Mouse (Mus musculus) forebrain, embryonic 14.5 days (tissue): ENCODE results near the gene Ddi2. TPM values are rescaled to one million over a fixed set of nuclear protein-coding genes. Genes with fewer than 3 reads are reported as not detected.
A peak's percentile ranks its signal among the peaks of the same experiment; 100 is the strongest.

Experiments used
- ATAC-seq: fragments of 200-750 bp; cut with Nextera tagmentation; 2 replicates; pipeline ENCODE4 v1.8.0; 2017; ENCODE audit warnings: mild to moderate bottlenecking, moderate library complexity
- DNase-seq: peaks from one replicate; pipeline ENCODE4 v3.0.0-alpha.2; 2015; ENCODE audit warnings: low spot score
- H3K27ac ChIP-seq: fragments of 300-500 bp; sonication (generic); 2 replicates; pipeline ENCODE4 v1.5.1; 2014; ENCODE audit warnings: low read depth, mild to moderate bottlenecking, control low read depth, low read length, moderate library complexity
- H3K27me3 ChIP-seq: fragments of 300-500 bp; sonication (generic); replicated peaks from 2 replicates; pipeline ENCODE4 v1.6.1; 2014; ENCODE audit warnings: low read length, control low read depth, mixed read lengths; ENCODE audit not compliant: control insufficient read depth, insufficient read depth
- H3K36me3 ChIP-seq: fragments of 300-500 bp; sonication (generic); 2 replicates; pipeline ENCODE4 v1.6.1; 2014; ENCODE audit warnings: low read length, control low read depth; ENCODE audit not compliant: control insufficient read depth, insufficient read depth
- H3K4me1 ChIP-seq: fragments of 300-500 bp; sonication (generic); 2 replicates; pipeline ENCODE4 v1.6.1; 2014; ENCODE audit warnings: antibody characterized with exemption, low read length, control low read depth; ENCODE audit not compliant: control insufficient read depth, insufficient read depth
- H3K4me2 ChIP-seq: fragments of 300-500 bp; sonication (generic); 2 replicates; pipeline ENCODE4 v1.6.1; 2014; ENCODE audit warnings: mild to moderate bottlenecking, control low read depth, low read length
- H3K4me3 ChIP-seq: fragments of 300-500 bp; sonication (generic); 2 replicates; pipeline ENCODE4 v1.5.1; 2014; ENCODE audit warnings: low read depth, low read length, control low read depth
- H3K9ac ChIP-seq: fragments of 300-500 bp; sonication (generic); 2 replicates; pipeline ENCODE4 v1.6.1; 2014; ENCODE audit warnings: mild to moderate bottlenecking, low read length, control low read depth, moderate library complexity
- H3K9me3 ChIP-seq: fragments of 300-500 bp; sonication (generic); replicated peaks from 2 replicates; pipeline ENCODE4 v1.6.1; 2016; ENCODE audit warnings: low read length, control low read depth, mixed read lengths; ENCODE audit not compliant: control insufficient read depth
- WGBS: fragments of 180-500 bp; shearing (Covaris S2); extraction: QIAGEN DNeasy Blood & Tissue Kit; methylation state at CpG from one replicate; pipeline ENCODE4 v1.1.7; 2014; 5-methylcytosine and 5-hydroxymethylcytosine counted together
- polyA plus RNA-seq: library from polyadenylated mRNA; unstranded; fragments of >200 nt; fragmentation: Nextera tagmentation; extraction: Ambion mirVana; gene quantifications from 2 replicates; pipeline ENCODE4 v1.2.1, GENCODE M21; 2014

Ddi2 gene
- polyA plus RNA-seq, 1 experiment from 2014 or later: 6.7 TPM

GRCm38 (mm10) chr4:141749557-141749956, 26.3 kb upstream of the Ddi2 start:
- Histone ChIP-seq H3K4me1 (no peaks in the 10 kb centered on the region), H3K36me3 (no peaks in the 10 kb centered on the region), H3K4me3 (no peak overlapping the region), H3K4me2 (no peak overlapping the region), H3K9ac (no peak overlapping the region), H3K27me3 (no peaks in the 10 kb centered on the region), H3K9me3 (no peaks in the 10 kb centered on the region), H3K27ac (no peak overlapping the region)
- ATAC-seq (no peak), DNase-seq (no peak)
- 50% methylated on average over 11 of the region's 11 CpGs for WGBS

GRCm38 (mm10) chr4:141746578-141747346, 23.5 kb upstream of the Ddi2 start, which contains the start of gene Agmat:
TSS of gene Agmat (plus strand) at chr4:141746672.
- Histone ChIP-seq H3K9me3 (no peaks in the 10 kb centered on the region), H3K36me3 (no peaks in the 10 kb centered on the region), H3K9ac (no peak within 1 kb of the TSS), H3K27ac (no peak within 1 kb of the TSS), H3K4me3 (no peak within 1 kb of the TSS), H3K4me1 (no peaks in the 10 kb centered on the region), H3K4me2 (no peak within 1 kb of the TSS), H3K27me3 (no peaks in the 10 kb centered on the region)
- ATAC-seq: no peak
- no peak for DNase-seq
- 25% methylated on average over 25 of the region's 25 CpGs for WGBS

- ATAC-seq (no peak), DNase-seq (no peak)
- no peak overlapping the region for H3K4me3 ChIP-seq
- H3K9me3 ChIP-seq: no peaks in the 10 kb centered on the region
- no peaks in the 10 kb centered on the region for H3K27me3 ChIP-seq
- WGBS: 82% methylated on average over 4 of the region's 4 CpGs
- H3K4me2 ChIP-seq: no peak overlapping the region
- H3K27ac ChIP-seq: no peak overlapping the region
- H3K9ac ChIP-seq: no peak overlapping the region
- H3K4me1 ChIP-seq: no peaks in the 10 kb centered on the region
- H3K36me3 ChIP-seq: no peaks in the 10 kb centered on the region
Measured at GRCm38 (mm10) chr4:141742381-141742780, 19.2 kb upstream of the Ddi2 start.

- DNase-seq: no peak
Measured at GRCm38 (mm10) chr4:141741856-141742255, 18.6 kb upstream of the Ddi2 start.

DNA sequence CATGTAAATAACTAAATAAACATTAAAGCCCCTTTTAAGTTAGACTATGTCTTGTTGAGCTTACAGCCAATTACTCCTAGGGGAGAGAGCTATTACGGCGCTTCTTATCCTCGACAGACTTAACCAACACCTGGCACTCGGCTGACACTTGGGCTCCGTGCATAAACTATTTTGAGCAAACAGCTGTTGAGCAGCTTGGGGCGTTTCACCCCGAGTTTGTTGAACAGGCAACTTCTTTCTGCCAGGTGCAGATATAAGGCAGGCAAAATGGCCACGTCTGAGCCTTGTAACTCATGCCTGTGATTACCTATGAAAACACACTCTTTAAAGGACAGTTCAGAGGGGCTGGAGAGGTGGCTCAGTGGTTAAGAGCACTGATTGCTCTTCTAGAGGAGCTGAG, 14.8 kb upstream of the Ddi2 start:
- H3K27ac ChIP-seq: no peak overlapping the region
- H3K9me3 ChIP-seq: no peaks in the 10 kb centered on the region
- no peak for DNase-seq
- H3K9ac ChIP-seq: no peak overlapping the region
- no peaks in the 10 kb centered on the region for H3K27me3 ChIP-seq
- H3K36me3 ChIP-seq: no peaks in the 10 kb centered on the region
- H3K4me1 ChIP-seq: no peaks in the 10 kb centered on the region
- WGBS: 71% methylated on average over 8 of the region's 8 CpGs
- H3K4me3 ChIP-seq: no peak overlapping the region
- H3K4me2 ChIP-seq: no peak overlapping the region
- ATAC-seq: no peak

More at GRCm38 (mm10) chr4:141741856-141742255, 18.6 kb upstream of the Ddi2 start:
- ATAC-seq: no peak
- WGBS: 63% methylated on average over 9 of the region's 9 CpGs
- H3K9ac ChIP-seq: no peak overlapping the region
- H3K4me2 ChIP-seq: no peak overlapping the region
- no peaks in the 10 kb centered on the region for H3K9me3 ChIP-seq
- H3K27ac ChIP-seq: no peak overlapping the region
- H3K4me3 ChIP-seq: no peak overlapping the region
- H3K36me3 ChIP-seq: no peaks in the 10 kb centered on the region
- no peaks in the 10 kb centered on the region for H3K4me1 ChIP-seq
- H3K27me3 ChIP-seq: no peaks in the 10 kb centered on the region

- Histone ChIP-seq H3K27me3 (no peaks in the 10 kb centered on the region), H3K4me2 (no peak overlapping the region), H3K4me3 (no peak overlapping the region), H3K9me3 (no peaks in the 10 kb centered on the region), H3K9ac (no peak overlapping the region), H3K27ac (no peak overlapping the region), H3K36me3 (no peaks in the 10 kb centered on the region), H3K4me1 (no peaks in the 10 kb centered on the region)
- no peak for DNase-seq
- WGBS: 74% methylated on average over 4 of the region's 4 CpGs
- ATAC-seq: no peak
Measured at GRCm38 (mm10) chr4:141736856-141737255, 13.6 kb upstream of the Ddi2 start.

GRCm38 (mm10) chr4:141735206-141735560, 12.0 kb upstream of the Ddi2 start:
- DNase-seq: no peak
- H3K4me1 ChIP-seq: no peaks in the 10 kb centered on the region
- peak overlapping the region; percentile 58 for H3K9ac ChIP-seq
- ATAC-seq: no peak
- no peaks in the 10 kb centered on the region for H3K27me3 ChIP-seq
- H3K27ac ChIP-seq: peak overlapping the region; percentile 27; the same call in 1 of the 2 replicates
- peak overlapping the region; percentile 59 for H3K4me2 ChIP-seq
- no peaks in the 10 kb centered on the region for H3K9me3 ChIP-seq
- WGBS: 25% methylated on average over 9 of the region's 9 CpGs
- H3K36me3 ChIP-seq: no peaks in the 10 kb centered on the region
- peak overlapping the region; percentile 34 for H3K4me3 ChIP-seq

GRCm38 (mm10) chr4:141734446-141735205, 11.4 kb upstream of the Ddi2 start:
- Histone ChIP-seq H3K27ac (peak overlapping the region; percentile 27; the same call in 1 of the 2 replicates), H3K4me3 (peak overlapping the region; percentile 34), H3K9ac (peak overlapping the region; percentile 58), H3K27me3 (no peaks in the 10 kb centered on the region), H3K4me2 (peak overlapping the region; percentile 59), H3K9me3 (no peaks in the 10 kb centered on the region), H3K36me3 (no peaks in the 10 kb centered on the region), H3K4me1 (no peaks in the 10 kb centered on the region)
- ATAC-seq (peak; percentile 99), DNase-seq (peak; percentile 98)
- 6% methylated on average over 24 of the region's 24 CpGs for WGBS

DNA sequence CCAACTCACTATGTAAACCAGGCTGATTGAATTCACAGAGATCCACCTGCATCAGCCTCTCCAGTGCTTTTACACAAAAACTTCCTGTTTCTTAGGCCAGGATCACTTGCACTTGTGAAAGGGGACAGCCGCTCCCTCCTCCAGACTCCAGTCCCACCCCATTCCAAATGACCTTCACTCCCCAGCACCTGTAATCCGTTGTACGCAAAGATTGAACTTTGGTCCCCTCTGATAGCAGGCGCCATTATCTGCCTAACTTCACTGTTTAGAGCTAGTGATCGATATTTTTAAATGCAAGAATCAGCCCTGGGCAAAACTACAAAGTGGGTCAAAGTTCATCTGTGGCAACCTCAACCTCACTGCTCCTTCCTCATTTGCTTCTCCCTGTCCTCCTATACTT, 8.5 kb upstream of the Ddi2 start:
- H3K4me3 ChIP-seq: no peak overlapping the region
- no peak for ATAC-seq
- H3K27ac ChIP-seq: no peak overlapping the region
- H3K4me2 ChIP-seq: no peak overlapping the region
- WGBS: 81% methylated on average over 5 of the region's 5 CpGs
- DNase-seq: no peak
- no peak overlapping the region for H3K9ac ChIP-seq
- no peaks in the 10 kb centered on the region for H3K27me3 ChIP-seq
- H3K4me1 ChIP-seq: no peaks in the 10 kb centered on the region
- no peaks in the 10 kb centered on the region for H3K9me3 ChIP-seq
- H3K36me3 ChIP-seq: no peaks in the 10 kb centered on the region
